Mouse (Mus musculus) embryonic facial prominence, embryonic 11.5 days (tissue): Measurements from ENCODE around the gene Arhgef2. TPM values are rescaled to one million over a fixed set of nuclear protein-coding genes. Genes with fewer than 3 reads are reported as not detected.

ENCODE experiments used
- ATAC-seq: fragments of 200-750 bp; cut with Nextera tagmentation; replicated peaks from 2 replicates; pipeline ENCODE4 v1.8.0; 2017; ENCODE audit warnings: low read depth; ENCODE audit not compliant: insufficient number of reproducible peaks, low FRiP score, low TSS enrichment
- DNase-seq: peaks from one replicate; pipeline ENCODE4 v3.0.0-alpha.2; 2015; ENCODE audit warnings: low spot score
- H3K27ac ChIP-seq: fragments of 300-500 bp; sonication (generic); replicated peaks from 2 replicates; pipeline ENCODE4 v1.5.1; 2014; ENCODE audit warnings: mild to moderate bottlenecking, low read depth, low read length, control low read depth
- H3K27me3 ChIP-seq: fragments of 300-500 bp; sonication (generic); 2 replicates; pipeline ENCODE4 v1.6.1; 2014; ENCODE audit warnings: mild to moderate bottlenecking, low read length, moderate library complexity, mixed read lengths; ENCODE audit not compliant: control insufficient read depth, insufficient read depth
- H3K36me3 ChIP-seq: fragments of 300-500 bp; sonication (generic); replicated peaks from 2 replicates; pipeline ENCODE4 v1.6.1; 2014; ENCODE audit warnings: low read depth, mild to moderate bottlenecking, low read length, moderate library complexity, mixed read lengths; ENCODE audit not compliant: control insufficient read depth, insufficient read depth
- H3K4me1 ChIP-seq: fragments of 300-500 bp; sonication (generic); 2 replicates; pipeline ENCODE4 v1.6.1; 2014; ENCODE audit warnings: low read length, mixed read lengths; ENCODE audit not compliant: control insufficient read depth, insufficient read depth
- H3K4me2 ChIP-seq: fragments of 300-500 bp; sonication (generic); 2 replicates; pipeline ENCODE4 v1.6.1; 2014; ENCODE audit warnings: low read depth, mild to moderate bottlenecking, control low read depth, low read length, moderate library complexity
- H3K4me3 ChIP-seq: fragments of 300-500 bp; sonication (generic); 2 replicates; pipeline ENCODE4 v1.5.1; 2014; ENCODE audit warnings: low read depth, low read length, control low read depth
- H3K9ac ChIP-seq: fragments of 300-500 bp; sonication (generic); replicated peaks from 2 replicates; pipeline ENCODE4 v1.6.1; 2014; ENCODE audit warnings: mild to moderate bottlenecking, control low read depth, low read length
- H3K9me3 ChIP-seq: fragments of 300-500 bp; sonication (generic); replicated peaks from 2 replicates; pipeline ENCODE4 v1.6.1; 2016; ENCODE audit warnings: mild to moderate bottlenecking, low read length, inconsistent platforms, mixed read lengths; ENCODE audit not compliant: control insufficient read depth
- WGBS: fragments of 180-500 bp; shearing (Covaris S2); extraction: QIAGEN DNeasy Blood & Tissue Kit; methylation state at CpG from one replicate; pipeline ENCODE4 v1.1.7; 2014; 5-methylcytosine and 5-hydroxymethylcytosine counted together
- polyA plus RNA-seq: library from polyadenylated mRNA; unstranded; fragments of >200 nt; fragmentation: Nextera tagmentation; extraction: Ambion mirVana; gene quantifications from 2 replicates; pipeline ENCODE4 v1.2.1, GENCODE M21; 2014

Gene Arhgef2
- polyA plus RNA-seq, 1 experiment from 2014 or later: 82.2 TPM

GRCm38 (mm10) chr3:88628766-88629165, 23.0 kb downstream of the Arhgef2 start:
- Histone ChIP-seq H3K36me3 (peaks cover 12% of the 10 kb centered on the region), H3K27me3 (no peaks in the 10 kb centered on the region), H3K4me1 (peaks cover 5% of the 10 kb centered on the region; the same call in 1 of the 2 replicates), H3K4me3 (no peak overlapping the region), H3K4me2 (no peak overlapping the region), H3K9ac (no peak overlapping the region; the same call in 1 of the 2 replicates), H3K27ac (no peak overlapping the region), H3K9me3 (no peaks in the 10 kb centered on the region)
- ATAC-seq: no peak
- DNase-seq: no peak
- 82% methylated on average over 4 of the region's 4 CpGs for WGBS

DNA sequence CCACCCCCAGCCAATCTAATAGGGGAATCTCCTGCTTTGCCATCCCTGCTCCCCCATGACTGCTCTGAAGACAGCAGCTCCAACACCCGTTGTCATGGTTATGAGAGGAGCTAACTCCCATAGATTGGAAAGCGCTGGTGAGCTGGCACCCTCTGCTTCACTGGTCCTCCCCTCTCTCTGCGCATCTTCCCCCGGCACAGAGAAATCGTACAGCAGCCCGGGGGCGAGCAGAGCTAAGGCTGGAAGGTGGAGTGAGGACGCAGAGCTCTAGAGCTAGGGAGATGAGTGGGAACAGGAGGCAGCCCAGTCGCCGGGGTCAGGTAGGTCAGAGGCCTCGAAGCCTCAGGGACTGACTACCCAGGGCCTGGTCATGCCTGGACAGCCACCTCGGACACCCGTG, 23.5 kb downstream of the Arhgef2 start:
- H3K36me3 ChIP-seq: peaks cover 16% of the 10 kb centered on the region
- H3K9ac ChIP-seq: no peak overlapping the region
- no peaks in the 10 kb centered on the region for H3K9me3 ChIP-seq
- H3K4me1 ChIP-seq: peaks cover 2% of the 10 kb centered on the region; the same call in 1 of the 2 replicates
- no peak overlapping the region for H3K4me2 ChIP-seq
- WGBS: 62% methylated on average over 13 of the region's 13 CpGs
- DNase-seq (no peak), ATAC-seq (no peak)
- no peak overlapping the region for H3K27ac ChIP-seq
- no peaks in the 10 kb centered on the region for H3K27me3 ChIP-seq
- no peak overlapping the region for H3K4me3 ChIP-seq

GRCm38 (mm10) chr3:88630018-88630417, 24.3 kb downstream of the Arhgef2 start:
- no peak for ATAC-seq
- WGBS: 79% methylated on average over 9 of the region's 9 CpGs
- no peak overlapping the region for H3K9ac ChIP-seq

DNA sequence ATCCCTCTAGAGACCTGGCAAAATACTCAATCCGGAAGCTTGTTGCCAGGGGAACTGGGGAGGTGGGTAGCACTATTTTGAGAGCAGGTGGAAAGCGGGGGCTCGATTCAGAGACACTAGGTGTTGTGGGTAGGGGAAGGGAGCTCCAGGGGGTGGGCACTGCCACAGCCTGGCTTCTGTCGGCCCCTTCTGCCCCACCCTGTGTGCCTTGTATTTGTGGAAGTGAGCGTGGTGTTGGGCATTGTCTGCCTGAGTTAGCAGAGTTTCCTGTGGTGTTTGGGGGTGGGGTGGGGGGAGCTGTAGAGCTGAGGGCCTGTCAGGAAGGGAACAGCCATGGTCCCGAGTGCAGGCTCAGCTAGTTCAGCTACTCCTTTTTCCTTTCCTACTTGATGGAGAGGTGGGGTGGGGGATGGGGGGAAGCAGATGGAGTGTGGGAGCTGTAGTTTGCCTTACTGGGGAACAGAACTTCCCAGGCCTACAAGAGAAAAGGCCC, 25.1 kb downstream of the Arhgef2 start:
- no peak overlapping the region for H3K9ac ChIP-seq
- H3K27me3 ChIP-seq: no peaks in the 10 kb centered on the region
- no peak overlapping the region for H3K4me3 ChIP-seq
- no peak overlapping the region for H3K27ac ChIP-seq
- H3K36me3 ChIP-seq: peaks cover 29% of the 10 kb centered on the region
- ATAC-seq (no peak), DNase-seq (no peak)
- H3K4me1 ChIP-seq: no peaks in the 10 kb centered on the region
- no peak overlapping the region for H3K4me2 ChIP-seq
- H3K9me3 ChIP-seq: no peaks in the 10 kb centered on the region
- WGBS: 78% methylated on average over 6 of the region's 6 CpGs

More at GRCm38 (mm10) chr3:88630018-88630417, 24.3 kb downstream of the Arhgef2 start:
- H3K9me3 ChIP-seq: no peaks in the 10 kb centered on the region
- peaks cover 22% of the 10 kb centered on the region for H3K36me3 ChIP-seq
- H3K27me3 ChIP-seq: no peaks in the 10 kb centered on the region
- H3K4me2 ChIP-seq: no peak overlapping the region
- no peak for DNase-seq
- H3K4me1 ChIP-seq: no peaks in the 10 kb centered on the region
- no peak overlapping the region for H3K27ac ChIP-seq
- H3K4me3 ChIP-seq: no peak overlapping the region

GRCm38 (mm10) chr3:88631921-88632587, 26.3 kb downstream of the Arhgef2 start:
- WGBS: 75% methylated on average over 12 of the region's 12 CpGs
- ATAC-seq (no peak), DNase-seq (peak; percentile 37)
- Histone ChIP-seq H3K4me3 (no peak overlapping the region), H3K27ac (no peak overlapping the region), H3K4me1 (no peaks in the 10 kb centered on the region), H3K36me3 (peaks cover 37% of the 10 kb centered on the region), H3K9ac (no peak overlapping the region), H3K4me2 (no peak overlapping the region), H3K27me3 (no peaks in the 10 kb centered on the region), H3K9me3 (no peaks in the 10 kb centered on the region)

DNA sequence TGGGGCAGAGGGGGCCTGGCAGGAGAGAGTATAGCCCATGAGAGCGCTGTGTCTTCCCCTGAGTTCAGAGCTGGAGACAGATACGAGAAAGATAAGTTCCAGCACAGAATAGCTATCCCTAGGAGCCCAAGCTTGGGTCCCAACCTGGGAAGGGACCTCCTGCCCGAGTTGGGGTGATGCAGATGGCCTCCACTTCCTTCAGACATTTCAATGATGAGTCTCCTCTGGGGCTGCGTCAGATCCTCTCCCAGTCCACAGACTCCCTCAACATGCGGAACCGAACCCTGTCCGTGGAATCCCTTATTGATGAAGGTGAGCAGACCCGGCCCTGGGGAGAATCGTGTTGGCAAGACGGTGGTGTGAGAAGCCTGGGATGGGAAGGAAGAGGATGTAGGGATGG, 27.3 kb downstream of the Arhgef2 start:
- 92% methylated on average over 10 of the region's 10 CpGs for WGBS
- Histone ChIP-seq H3K36me3 (peaks cover 38% of the 10 kb centered on the region), H3K4me2 (no peak overlapping the region), H3K4me1 (no peaks in the 10 kb centered on the region), H3K9ac (no peak overlapping the region), H3K4me3 (no peak overlapping the region), H3K27me3 (no peaks in the 10 kb centered on the region), H3K27ac (no peak overlapping the region), H3K9me3 (no peaks in the 10 kb centered on the region)
- DNase-seq (no peak), ATAC-seq (no peak)

DNA sequence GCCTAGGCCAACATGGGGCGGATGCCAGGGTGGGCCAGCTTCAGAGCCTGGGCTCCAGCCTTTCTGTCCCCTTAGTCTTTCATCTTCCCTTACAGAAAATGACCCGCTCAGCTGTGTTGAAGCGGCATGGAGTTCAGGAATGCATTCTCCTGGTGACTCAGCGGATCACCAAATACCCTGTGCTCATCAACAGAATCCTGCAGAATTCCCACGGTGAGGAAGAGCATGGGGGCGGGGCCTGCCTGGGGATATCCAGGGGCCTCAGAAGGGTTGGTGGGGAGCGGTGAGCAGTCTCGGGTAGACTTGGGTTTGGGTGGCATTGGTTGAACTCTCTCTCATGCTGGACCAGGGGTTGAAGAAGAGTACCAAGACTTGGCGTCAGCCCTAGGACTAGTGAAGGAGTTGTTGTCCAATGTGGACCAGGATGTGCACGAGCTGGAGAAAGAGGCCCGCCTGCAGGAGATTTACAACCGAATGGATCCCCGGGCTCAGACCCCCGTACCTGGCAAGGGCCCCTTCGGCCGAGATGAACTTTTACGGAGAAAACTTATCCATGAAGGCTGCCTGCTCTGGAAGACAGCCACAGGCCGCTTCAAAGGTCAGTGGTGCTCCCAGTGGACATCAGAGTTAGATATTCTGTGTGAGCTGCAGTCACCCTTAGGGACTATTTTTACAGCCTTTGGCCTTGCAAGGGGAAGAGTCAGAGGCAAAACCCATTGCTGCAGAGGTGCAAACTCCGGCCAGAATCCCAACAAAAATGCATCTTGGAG, 29.9 kb downstream of the Arhgef2 start:
- Histone ChIP-seq H3K4me2 (no peak overlapping the region), H3K4me3 (no peak overlapping the region), H3K9me3 (no peaks in the 10 kb centered on the region), H3K36me3 (peaks cover 53% of the 10 kb centered on the region), H3K27ac (no peak overlapping the region), H3K27me3 (no peaks in the 10 kb centered on the region), H3K4me1 (no peaks in the 10 kb centered on the region), H3K9ac (no peak overlapping the region)
- ATAC-seq (no peak), DNase-seq (no peak)
- WGBS: 94% methylated on average over 19 of the region's 19 CpGs

DNA sequence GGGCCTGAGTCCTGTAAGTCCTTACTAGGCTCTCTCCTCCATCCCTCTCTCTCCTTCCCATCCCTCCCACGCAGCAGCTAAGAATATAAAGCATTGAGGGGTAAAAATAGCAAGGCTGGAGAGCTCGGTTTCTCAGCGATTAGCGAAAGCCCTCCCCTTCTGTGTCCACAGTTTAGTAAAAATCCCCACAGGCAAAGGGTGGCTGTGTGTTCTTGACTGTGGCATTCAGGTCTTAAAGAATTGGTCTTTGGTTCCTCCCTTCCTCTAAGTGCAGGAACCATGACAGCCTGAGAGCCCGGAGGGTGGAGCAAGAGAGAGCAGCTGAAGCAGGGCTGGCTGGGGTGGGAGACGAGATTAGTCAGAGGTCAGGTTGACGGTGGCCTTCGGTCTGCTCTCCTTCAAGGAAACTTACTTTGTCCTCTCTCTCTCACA, 30.8 kb downstream of the Arhgef2 start:
- no peak overlapping the region for H3K27ac ChIP-seq
- H3K4me3 ChIP-seq: no peak overlapping the region
- ATAC-seq (no peak), DNase-seq (no peak)
- WGBS: 91% methylated on average over 8 of the region's 8 CpGs
- H3K36me3 ChIP-seq: peaks cover 49% of the 10 kb centered on the region
- H3K4me1 ChIP-seq: no peaks in the 10 kb centered on the region
- no peak overlapping the region for H3K9ac ChIP-seq
- H3K9me3 ChIP-seq: no peaks in the 10 kb centered on the region
- no peak overlapping the region for H3K4me2 ChIP-seq
- H3K27me3 ChIP-seq: no peaks in the 10 kb centered on the region
